Mouse (Mus musculus) hindbrain, embryonic 16.5 days (tissue): ENCODE measurements around the gene Grcc10. TPM values are rescaled to one million over a fixed set of nuclear protein-coding genes. Genes with fewer than 3 reads are reported as not detected.

Experiments
- ATAC-seq: fragments of 200-750 bp; cut with Nextera tagmentation; 2 replicates; pipeline ENCODE4 v1.8.0; 2017; ENCODE audit warnings: moderate TSS enrichment, moderate library complexity
- H3K27ac ChIP-seq: fragments of 300-500 bp; sonication (generic); 2 replicates; pipeline ENCODE4 v1.5.1; 2014; ENCODE audit warnings: low read depth, mild to moderate bottlenecking, control low read depth, low read length, moderate library complexity
- H3K27me3 ChIP-seq: fragments of 300-500 bp; sonication (generic); replicated peaks from 2 replicates; pipeline ENCODE4 v1.6.1; 2014; ENCODE audit warnings: low read length; ENCODE audit not compliant: control insufficient read depth, insufficient read depth
- H3K36me3 ChIP-seq: fragments of 300-500 bp; sonication (generic); 2 replicates; pipeline ENCODE4 v1.6.1; 2014; ENCODE audit warnings: mild to moderate bottlenecking, low read length, moderate library complexity, mixed read lengths; ENCODE audit not compliant: control insufficient read depth, insufficient read depth
- H3K4me1 ChIP-seq: fragments of 300-500 bp; sonication (generic); 2 replicates; pipeline ENCODE4 v1.6.1; 2014; ENCODE audit warnings: low read depth, low read length; ENCODE audit not compliant: control insufficient read depth, insufficient read depth
- H3K4me2 ChIP-seq: fragments of 300-500 bp; sonication (generic); 2 replicates; pipeline ENCODE4 v1.6.1; 2014; ENCODE audit warnings: mild to moderate bottlenecking, low read length, control low read depth, moderate library complexity
- H3K4me3 ChIP-seq: fragments of 300-500 bp; sonication (generic); 2 replicates; pipeline ENCODE4 v1.5.1; 2014; ENCODE audit warnings: mild to moderate bottlenecking, low read length, control low read depth, moderate library complexity
- H3K9ac ChIP-seq: fragments of 300-500 bp; sonication (generic); 2 replicates; pipeline ENCODE4 v1.6.1; 2014; ENCODE audit warnings: low read depth, mild to moderate bottlenecking, control low read depth, low read length, moderate library complexity
- H3K9me3 ChIP-seq: fragments of 300-500 bp; sonication (generic); 2 replicates; pipeline ENCODE4 v1.6.1; 2014; ENCODE audit warnings: mild to moderate bottlenecking, low read length, moderate library complexity; ENCODE audit not compliant: control insufficient read depth
- WGBS: fragments of 180-500 bp; shearing (Covaris S2); extraction: QIAGEN DNeasy Blood & Tissue Kit; methylation state at CpG from one replicate; pipeline ENCODE4 v1.1.7; 2014; 5-methylcytosine and 5-hydroxymethylcytosine counted together
- polyA plus RNA-seq: library from polyadenylated mRNA; unstranded; fragments of >200 nt; fragmentation: Nextera tagmentation; extraction: Ambion mirVana; gene quantifications from 2 replicates; pipeline ENCODE4 v1.2.1, GENCODE M21; 2015

The Grcc10 gene
- polyA plus RNA-seq, 1 experiment from 2014 or later: 645 TPM

- peaks cover 25% of the 10 kb centered on the region for H3K36me3 ChIP-seq
- H3K4me1 ChIP-seq: no peaks in the 10 kb centered on the region
- WGBS: 72% methylated on average over 8 of the region's 8 CpGs
- no peak overlapping the region for H3K4me3 ChIP-seq
- no peak overlapping the region for H3K4me2 ChIP-seq
- no peak for ATAC-seq
- H3K27me3 ChIP-seq: no peaks in the 10 kb centered on the region
- no peak overlapping the region for H3K9ac ChIP-seq
- H3K27ac ChIP-seq: no peak overlapping the region
- no peaks in the 10 kb centered on the region for H3K9me3 ChIP-seq
Measured at GRCm38 (mm10) chr6:124701338-124701737, 39.8 kb downstream of the Grcc10 start.

GRCm38 (mm10) chr6:124699962-124700610 is 41.1 kb downstream of the Grcc10 start:
- WGBS: 80% methylated on average over 11 of the region's 11 CpGs

GRCm38 (mm10) chr6:124699366-124699765 is 41.8 kb downstream of the Grcc10 start:
- H3K4me1 ChIP-seq: no peaks in the 10 kb centered on the region
- H3K4me3 ChIP-seq: no peak overlapping the region
- WGBS: 86% methylated on average over 4 of the region's 4 CpGs
- H3K9ac ChIP-seq: no peak overlapping the region
- no peak overlapping the region for H3K4me2 ChIP-seq
- H3K27me3 ChIP-seq: no peaks in the 10 kb centered on the region
- no peak for ATAC-seq
- H3K9me3 ChIP-seq: no peaks in the 10 kb centered on the region
- H3K36me3 ChIP-seq: peaks cover 18% of the 10 kb centered on the region
- H3K27ac ChIP-seq: no peak overlapping the region

More at GRCm38 (mm10) chr6:124699962-124700610, 41.1 kb downstream of the Grcc10 start:
- H3K4me1 ChIP-seq: no peaks in the 10 kb centered on the region
- no peak overlapping the region for H3K9ac ChIP-seq
- ATAC-seq: peak; percentile 46; the same call in 1 of the 2 replicates
- no peak overlapping the region for H3K27ac ChIP-seq
- no peak overlapping the region for H3K4me3 ChIP-seq
- H3K4me2 ChIP-seq: no peak overlapping the region
- no peaks in the 10 kb centered on the region for H3K9me3 ChIP-seq
- peaks cover 21% of the 10 kb centered on the region for H3K36me3 ChIP-seq
- H3K27me3 ChIP-seq: no peaks in the 10 kb centered on the region

GRCm38 (mm10) chr6:124698751-124699150 is 42.4 kb downstream of the Grcc10 start:
- H3K27ac ChIP-seq: no peak overlapping the region
- H3K36me3 ChIP-seq: peaks cover 12% of the 10 kb centered on the region
- H3K9ac ChIP-seq: no peak overlapping the region
- no peaks in the 10 kb centered on the region for H3K9me3 ChIP-seq
- H3K4me1 ChIP-seq: no peaks in the 10 kb centered on the region
- no peak overlapping the region for H3K4me3 ChIP-seq
- H3K27me3 ChIP-seq: no peaks in the 10 kb centered on the region
- whole genome bisulfite sequencing: 83% methylated on average over 6 of the region's 6 CpGs
- ATAC-seq: no peak
- no peak overlapping the region for H3K4me2 ChIP-seq

GRCm38 (mm10) chr6:124696441-124697150 is 44.6 kb downstream of the Grcc10 start:
- 91% methylated on average over 7 of the region's 7 CpGs for WGBS

GRCm38 (mm10) chr6:124694166-124694955 is 46.8 kb downstream of the Grcc10 start:
- H3K27ac ChIP-seq: peak overlapping the region; percentile 63; the same call in 1 of the 2 replicates
- H3K4me2 ChIP-seq: no peak overlapping the region

More at GRCm38 (mm10) chr6:124696441-124697150, 44.6 kb downstream of the Grcc10 start:
- no peak for ATAC-seq
- Histone ChIP-seq H3K9ac (no peak overlapping the region), H3K4me1 (no peaks in the 10 kb centered on the region), H3K4me3 (no peak overlapping the region), H3K27ac (no peak overlapping the region), H3K27me3 (no peaks in the 10 kb centered on the region), H3K36me3 (peaks cover 6% of the 10 kb centered on the region; the same call in 1 of the 2 replicates), H3K4me2 (no peak overlapping the region), H3K9me3 (no peaks in the 10 kb centered on the region)

GRCm38 (mm10) chr6:124693243-124693981 is 47.8 kb downstream of the Grcc10 start:
- Histone ChIP-seq H3K4me2 (no peak overlapping the region), H3K9ac (no peak overlapping the region), H3K4me3 (no peak overlapping the region), H3K36me3 (no peaks in the 10 kb centered on the region), H3K27me3 (no peaks in the 10 kb centered on the region), H3K27ac (peak overlapping the region; percentile 63; the same call in 1 of the 2 replicates), H3K4me1 (no peaks in the 10 kb centered on the region), H3K9me3 (no peaks in the 10 kb centered on the region)
- no peak for ATAC-seq
- WGBS: 74% methylated on average over 15 of the region's 15 CpGs

More at GRCm38 (mm10) chr6:124694166-124694955, 46.8 kb downstream of the Grcc10 start:
- Histone ChIP-seq H3K4me3 (no peak overlapping the region), H3K27me3 (no peaks in the 10 kb centered on the region), H3K9ac (no peak overlapping the region), H3K36me3 (no peaks in the 10 kb centered on the region), H3K4me1 (no peaks in the 10 kb centered on the region), H3K9me3 (no peaks in the 10 kb centered on the region)
- 62% methylated on average over 15 of the region's 15 CpGs for WGBS
- ATAC-seq: peak; percentile 87

- no peaks in the 10 kb centered on the region for H3K9me3 ChIP-seq
- no peaks in the 10 kb centered on the region for H3K36me3 ChIP-seq
- no peak overlapping the region for H3K9ac ChIP-seq
- H3K4me2 ChIP-seq: no peak overlapping the region
- no peak overlapping the region for H3K4me3 ChIP-seq
- H3K4me1 ChIP-seq: no peaks in the 10 kb centered on the region
- H3K27me3 ChIP-seq: no peaks in the 10 kb centered on the region
- ATAC-seq: no peak
- H3K27ac ChIP-seq: no peak overlapping the region
- WGBS: 90% methylated on average over 3 of the region's 3 CpGs
Measured at GRCm38 (mm10) chr6:124690517-124690916, 50.7 kb downstream of the Grcc10 start.
